8 mouse cellular contexts compared by ENCODE assay signal in the genomic region with DNA sequence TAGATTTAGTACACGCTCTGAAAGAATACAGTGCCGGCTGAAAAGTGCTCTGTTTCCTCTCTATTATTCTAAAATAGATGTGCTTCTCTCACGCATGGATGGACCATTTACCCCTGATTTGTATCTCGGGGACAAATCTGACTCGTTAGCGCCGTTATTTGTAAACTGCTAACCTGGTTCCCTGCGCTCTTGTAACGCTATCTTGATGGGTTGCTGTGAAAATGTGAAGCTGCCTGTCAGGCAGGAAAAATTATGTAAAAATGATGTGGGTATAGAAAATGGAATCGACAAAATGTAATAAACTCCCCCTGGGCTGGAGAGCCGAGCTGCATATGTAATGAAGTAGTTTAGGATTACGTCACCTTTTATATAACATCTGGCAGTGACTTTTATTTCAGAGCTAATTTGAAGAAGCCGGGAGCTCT. TPM values are rescaled to one million over a fixed set of nuclear protein-coding genes. Genes with fewer than 3 reads are reported as not detected.
DNase-seq lines count a peak whose midpoint lies in the region; ATAC-seq and TF ChIP-seq lines count a peak whose summit lies in the region.

No protein-coding gene starts in this region.

- TF ChIP-seq CTCF in thymus, adult 2 months (IDR thresholded peaks at IDR 0.05; ENCODE audit: borderline replicate concordance, control insufficient read depth, extremely low read depth, insufficient read depth, low read length, poor library complexity): no peak

- H3K27ac ChIP-seq in heart, embryonic 10.5 days: no peak overlapping the region
- H3K27ac ChIP-seq in midbrain, embryonic 11.5 days (ENCODE audit: low read depth, low read length): no peak overlapping the region
- H3K27ac ChIP-seq in midbrain, embryonic 10.5 days (replicated peaks): no peak overlapping the region
- H3K27ac ChIP-seq in thymus, adult 2 months (ENCODE audit: control insufficient read depth, insufficient read depth, low read length): no peak overlapping the region

- H3K4me2 ChIP-seq in midbrain, embryonic 11.5 days: peak overlapping the region; percentile 19; the same call in 1 of the 2 replicates

- H3K4me1 ChIP-seq in heart, embryonic 10.5 days: 0 out of 2 replicates have a peak, but pooled peaks cover 3% of the 10 kb centered on the region
- H3K4me1 ChIP-seq in midbrain, embryonic 11.5 days (ENCODE audit: control insufficient read depth, insufficient read depth, low read length): no peaks in the 10 kb centered on the region
- no peaks in the 10 kb centered on the region for H3K4me1 ChIP-seq in midbrain, embryonic 10.5 days
- no peaks in the 10 kb centered on the region for H3K4me1 ChIP-seq in thymus, adult 2 months (replicated peaks; ENCODE audit: control insufficient read depth, insufficient read depth, low read length)

- H3K4me3 ChIP-seq in heart, embryonic 10.5 days: no peak overlapping the region
- H3K4me3 ChIP-seq in midbrain, embryonic 11.5 days (ENCODE audit: low read depth, low read length): no peak overlapping the region
- no peak overlapping the region for H3K4me3 ChIP-seq in midbrain, embryonic 10.5 days
- no peak overlapping the region for H3K4me3 ChIP-seq in thymus, adult 2 months (ENCODE audit: control insufficient read depth, insufficient read depth, low read length)

- no peak for TF ChIP-seq POLR2A in thymus, adult 2 months (IDR thresholded peaks at IDR 0.05; ENCODE audit: control insufficient read depth, extremely low read depth, insufficient read depth, low read length, poor library complexity)

- no peaks in the 10 kb centered on the region for H3K9me3 ChIP-seq in heart, embryonic 10.5 days
- H3K9me3 ChIP-seq in midbrain, embryonic 11.5 days (ENCODE audit: control insufficient read depth, low read length): no peaks in the 10 kb centered on the region
- no peaks in the 10 kb centered on the region for H3K9me3 ChIP-seq in midbrain, embryonic 10.5 days (replicated peaks)

- no peaks in the 10 kb centered on the region for H3K36me3 ChIP-seq in heart, embryonic 10.5 days
- no peaks in the 10 kb centered on the region for H3K36me3 ChIP-seq in midbrain, embryonic 11.5 days (ENCODE audit: control insufficient read depth, insufficient read depth, low read length)
- H3K36me3 ChIP-seq in midbrain, embryonic 10.5 days: no peaks in the 10 kb centered on the region
- H3K36me3 ChIP-seq in thymus, adult 2 months (ENCODE audit: control insufficient read depth, insufficient read depth, low read length): no peaks in the 10 kb centered on the region

- peak; percentile 2 for DNase-seq in heart, adult 8-10 months (ENCODE audit: low spot score)
- no peak for DNase-seq in heart, embryonic 10.5 days (ENCODE audit: low spot score)
- DNase-seq in midbrain, embryonic 11.5 days (ENCODE audit: low spot score, missing footprints): no peak
- DNase-seq in midbrain, embryonic 10.5 days (ENCODE audit: low spot score): no peak
- DNase-seq in layer of hippocampus, adult 9-11 months: peak; percentile 34
- peak; percentile 10 for DNase-seq in right cerebral cortex, postnatal 4 days
- no peak for DNase-seq in thymus, adult 2 months

- H3K27me3 ChIP-seq in heart, embryonic 10.5 days (ENCODE audit: insufficient read depth, poor library complexity, severe bottlenecking): no peaks in the 10 kb centered on the region
- H3K27me3 ChIP-seq in midbrain, embryonic 11.5 days (ENCODE audit: control insufficient read depth, insufficient read depth, low read length): no peaks in the 10 kb centered on the region
- H3K27me3 ChIP-seq in midbrain, embryonic 10.5 days (ENCODE audit: low read depth, poor library complexity, severe bottlenecking): no peaks in the 10 kb centered on the region
- no peaks in the 10 kb centered on the region for H3K27me3 ChIP-seq in thymus, adult 2 months (ENCODE audit: control insufficient read depth, insufficient read depth, low read length)

- no peak for ATAC-seq in midbrain, embryonic 11.5 days (ENCODE audit: low FRiP score)
- no peak for ATAC-seq in erythroblast, adult 5-6 weeks (replicated peaks; ENCODE audit: low FRiP score, poor library complexity, severe bottlenecking)

- 54% methylated on average over 13 of the region's 13 CpGs for WGBS in heart, embryonic 10.5 days
- 66% methylated on average over 13 of the region's 13 CpGs for WGBS in midbrain, embryonic 11.5 days
- WGBS in midbrain, embryonic 10.5 days: 65% methylated on average over 13 of the region's 13 CpGs
- WGBS in thymus, adult 2 months: 77% methylated on average over 13 of the region's 13 CpGs

- H3K9ac ChIP-seq in midbrain, embryonic 11.5 days (ENCODE audit: low read length): no peak overlapping the region

RNA-seq across cellular contexts. Expression of gene Slc30a5, which starts 59.4 kb away (rescaled TPM):
- 10 to 100 TPM; 16.2 to 20.6 (median 19.2) TPM for total RNA-seq in heart, adult 8-10 months (2022)
- 39.0 and 45.6 TPM in 2 replicates for polyA plus RNA-seq in heart, embryonic 10.5 days (2016; fragmentation: Nextera tagmentation; extraction: Ambion mirVana)
- 45.7 and 46.2 TPM in 2 replicates for polyA plus RNA-seq in midbrain, embryonic 11.5 days (2014; fragmentation: Nextera tagmentation; extraction: Ambion mirVana)
- 34.9 and 35.6 TPM in 2 replicates for polyA plus RNA-seq in midbrain, embryonic 10.5 days (2016; fragmentation: Nextera tagmentation; extraction: Ambion mirVana)
- total RNA-seq in erythroblast, adult 5-6 weeks (2015; ENCODE audit: low replicate concordance): 22.8 and 38.6 TPM in 2 replicates
- 16.2 and 17.9 TPM in 2 replicates for total RNA-seq in erythroblast, adult 5-6 weeks (2017; ENCODE audit: low replicate concordance)
- polyA plus RNA-seq in thymus, adult 2 months (2012; rRNA removed): 31.4 and 33.4 TPM in 2 replicates

Comparison
In these comparisons a context has a peak if more than half of its experiments do, and no peak if none do; other contexts are left out.
1. DNase-seq: peak in heart, adult 8-10 months (single experiment), layer of hippocampus, adult 9-11 months (single experiment) and right cerebral cortex, postnatal 4 days (single experiment); none in heart, embryonic 10.5 days (single experiment), midbrain, embryonic 11.5 days (single experiment), midbrain, embryonic 10.5 days (single experiment) and thymus, adult 2 months (single experiment).